Mouse (Mus musculus) testis, postnatal 14 days (tissue): Measurements from ENCODE around the gene Col18a1.

ENCODE experiments used
- DNase-seq: peaks from one replicate; pipeline ENCODE4 v3.0.0; 2021; ENCODE audit warnings: low spot score

The Col18a1 gene

DNA sequence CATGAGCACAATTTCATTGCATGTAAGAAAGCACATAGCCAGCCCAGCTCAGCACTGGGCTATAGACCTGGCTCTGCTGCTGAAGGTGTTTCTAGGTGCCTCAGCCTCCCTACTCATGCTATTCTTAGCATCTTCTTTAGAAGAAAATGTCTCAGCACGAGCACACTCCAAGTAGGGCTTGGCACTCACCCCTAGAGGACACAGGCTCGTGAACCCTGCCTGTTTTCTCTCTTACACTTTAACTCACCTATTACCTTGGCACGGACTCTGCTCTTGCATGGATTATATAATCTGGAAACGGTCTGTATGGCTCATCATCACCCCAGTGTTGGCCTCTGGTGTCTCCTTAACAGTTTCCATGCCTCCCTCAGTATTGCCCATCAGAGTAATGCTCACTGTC is 154.7 kb downstream of the Col18a1 start:
- DNase-seq = no peak

DNA sequence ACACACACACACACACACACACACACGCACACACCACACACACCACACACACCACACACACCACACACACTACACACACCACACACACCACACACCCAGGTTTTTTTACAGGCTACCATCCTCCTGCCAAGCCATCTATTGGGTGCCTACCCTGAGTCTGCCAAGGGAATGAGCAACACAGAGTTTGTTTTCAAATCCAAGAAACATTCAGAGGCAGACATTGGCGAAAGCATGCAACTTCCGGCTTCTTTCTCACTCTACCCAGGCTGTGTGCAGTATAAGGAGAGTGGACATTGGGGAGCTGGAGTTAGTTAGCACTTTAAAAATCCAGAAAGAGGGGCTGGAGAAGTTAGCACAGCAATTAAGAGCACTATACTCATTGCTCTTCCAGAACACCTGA is 157.7 kb downstream of the Col18a1 start:
- no peak for DNase-seq

DNA sequence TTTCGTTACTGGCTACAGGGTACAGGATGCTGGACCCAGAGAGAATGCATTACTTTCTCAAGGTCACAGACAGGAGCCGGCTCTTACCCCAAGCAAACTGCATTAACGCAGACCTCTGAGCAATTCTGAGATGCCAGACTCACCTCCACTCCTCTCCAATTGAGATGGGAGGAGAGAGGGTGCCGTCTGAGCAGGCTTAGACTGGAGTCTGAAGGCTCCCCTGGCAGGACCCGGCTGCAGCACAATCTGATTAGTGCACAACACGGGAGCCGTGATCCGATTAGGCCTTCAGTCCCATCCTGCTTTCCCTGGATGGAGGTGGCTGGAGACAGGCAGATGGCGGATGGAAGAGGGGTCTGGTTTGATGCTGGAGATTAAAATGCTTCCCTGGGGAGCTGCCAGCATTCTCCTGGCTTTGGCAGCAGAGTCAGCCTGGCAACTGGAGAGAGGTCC is 158.2 kb downstream of the Col18a1 start:
- DNase-seq = no peak

DNA sequence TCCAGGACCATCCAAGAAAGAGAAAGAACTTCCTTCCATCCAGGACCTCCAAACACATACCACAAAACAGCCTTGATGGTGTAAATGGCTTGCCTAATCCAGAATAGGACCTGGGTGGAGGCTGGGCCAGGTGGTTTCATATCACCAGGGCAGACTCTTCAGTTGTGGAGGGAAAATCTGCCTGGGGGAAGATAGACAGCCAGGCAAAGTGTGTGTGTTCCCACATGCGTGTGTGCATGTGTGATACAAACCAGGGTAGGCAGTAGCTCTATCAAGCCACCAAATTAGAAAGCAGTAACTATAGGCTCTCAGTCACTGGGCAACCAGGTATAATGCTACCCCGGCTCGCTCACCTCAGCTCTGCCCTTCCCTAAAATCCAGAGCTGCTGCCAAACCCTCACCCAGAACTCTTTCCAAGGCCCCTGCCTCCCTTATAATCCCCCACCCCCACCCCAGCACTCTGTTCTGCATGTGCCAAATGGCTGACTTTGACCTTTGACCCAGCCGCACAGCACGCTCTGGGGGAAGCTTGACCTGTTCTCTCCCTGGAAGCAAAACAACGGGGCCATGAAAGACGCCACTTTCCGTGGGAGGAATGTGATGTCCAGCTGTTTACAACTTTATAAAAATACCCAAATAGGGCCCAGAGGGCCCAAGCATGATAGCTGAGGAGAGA is 158.8 kb downstream of the Col18a1 start:
- DNase-seq = peak; percentile 58

DNA sequence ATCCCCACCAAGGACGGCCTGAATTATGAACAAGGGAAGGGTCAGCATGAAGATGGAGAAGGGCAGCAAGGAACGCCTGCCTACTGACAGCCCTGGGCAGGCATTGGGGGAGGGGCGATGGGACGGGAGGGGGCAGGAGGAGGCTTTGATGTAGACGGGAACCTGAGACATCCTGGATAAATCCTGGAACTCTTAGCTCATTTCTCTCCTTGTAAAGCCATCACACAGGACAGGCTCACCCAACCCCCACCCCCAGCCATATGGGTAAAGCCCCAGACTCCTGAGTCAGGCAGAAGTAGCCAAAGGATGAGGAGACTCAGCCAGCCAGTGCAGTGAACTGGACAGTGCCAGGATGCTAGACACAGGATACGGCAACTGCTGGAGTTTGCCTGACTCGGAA is 161.4 kb downstream of the Col18a1 start:
- no peak for DNase-seq
